Mouse (Mus musculus) CH12.LX (cell line): ENCODE results near the gene Tmem30b. TPM values are rescaled to one million over a fixed set of nuclear protein-coding genes. Genes with fewer than 3 reads are reported as not detected.

Experiments used
- CHD2 ChIP-seq: IDR thresholded peaks from 2 replicates; pipeline ENCODE4 v1.6.1; 2011; ENCODE audit warnings: low read length, improper control_type of control experiment
- HCFC1 ChIP-seq: IDR thresholded peaks from 2 replicates; pipeline ENCODE4 v1.6.1; 2012; ENCODE audit warnings: low read depth, mild to moderate bottlenecking, inconsistent platforms, low read length, improper control_type of control experiment
- JUN ChIP-seq: IDR thresholded peaks from 2 replicates; pipeline ENCODE4 v1.6.1; 2011; ENCODE audit warnings: low read depth, mild to moderate bottlenecking, low read length, improper control_type of control experiment, moderate library complexity; ENCODE audit not compliant: insufficient read depth
- MAX ChIP-seq: IDR thresholded peaks from 2 replicates; pipeline ENCODE4 v1.6.1; 2011; ENCODE audit warnings: low read length, improper control_type of control experiment
- MXI1 ChIP-seq: IDR thresholded peaks from 2 replicates; pipeline ENCODE4 v1.6.1; 2011; ENCODE audit warnings: mild to moderate bottlenecking, low read depth, low read length, improper control_type of control experiment
- MYC ChIP-seq: IDR thresholded peaks from 2 replicates; pipeline ENCODE4 v1.6.1; 2011; ENCODE audit warnings: low read depth, mild to moderate bottlenecking, improper control_type of control experiment, low read length
- NRF1 ChIP-seq: IDR thresholded peaks from 2 replicates; pipeline ENCODE4 v1.6.1; 2014; ENCODE audit warnings: low read depth, mild to moderate bottlenecking, inconsistent platforms, low read length, improper control_type of control experiment, moderate library complexity
- PAX5 ChIP-seq: IDR thresholded peaks from 2 replicates; pipeline ENCODE4 v1.6.1; 2012; ENCODE audit warnings: low read length, inconsistent platforms, mixed read lengths
- POLR2A ChIP-seq: IDR thresholded peaks from 2 replicates; pipeline ENCODE4 v1.6.1; 2011; ENCODE audit warnings: low read depth, mild to moderate bottlenecking, improper control_type of control experiment, low read length
- POLR2AphosphoS2 ChIP-seq: IDR thresholded peaks from 2 replicates; pipeline ENCODE4 v1.6.1; 2011; ENCODE audit warnings: low read depth, low read length, improper control_type of control experiment
- RAD21 ChIP-seq: IDR thresholded peaks from 2 replicates; pipeline ENCODE4 v1.6.1; 2011; ENCODE audit warnings: low read depth, mild to moderate bottlenecking, low read length, improper control_type of control experiment, moderate library complexity
- RCOR1 ChIP-seq: conservative IDR thresholded peaks from 2 replicates; pipeline ENCODE4 v1.6.1; 2012; ENCODE audit warnings: low read depth, mild to moderate bottlenecking, inconsistent platforms, low read length, improper control_type of control experiment
- SMC3 ChIP-seq: IDR thresholded peaks from 2 replicates; pipeline ENCODE4 v1.6.1; 2011; ENCODE audit warnings: low read depth, low read length, improper control_type of control experiment
- UBTF ChIP-seq: IDR thresholded peaks from 2 replicates; pipeline ENCODE4 v1.6.1; 2012; ENCODE audit warnings: low read depth, mild to moderate bottlenecking, inconsistent platforms, low read length, improper control_type of control experiment, moderate library complexity
- USF1 ChIP-seq: IDR thresholded peaks from 2 replicates; pipeline ENCODE4 v1.6.1; 2014; ENCODE audit warnings: low read depth, mild to moderate bottlenecking, inconsistent platforms, low read length, improper control_type of control experiment
- ZC3H11A ChIP-seq: IDR thresholded peaks from 2 replicates; pipeline ENCODE4 v1.6.1; 2012; ENCODE audit warnings: low read depth, mild to moderate bottlenecking, inconsistent platforms, low read length, improper control_type of control experiment
- ZNF384 ChIP-seq: IDR thresholded peaks from 2 replicates; pipeline ENCODE4 v1.6.1; 2012; ENCODE audit warnings: low read depth, low read length, improper control_type of control experiment, inconsistent platforms
- polyA plus RNA-seq: library from polyadenylated mRNA; unstranded; fragments of >175 nt; gene quantifications from 2 replicates; pipeline ENCODE4 v1.2.1, GENCODE M21; 2012; ENCODE audit warnings: low read depth; ENCODE audit not compliant: insufficient read length
- total RNA-seq, 2 experiments: library from RNA; depleted of rRNA; stranded (reverse); fragments of 300-350 nt in 1 of 2; fragments of >200 nt in 1 of 2; gene quantifications; 2 replicates each; pipeline ENCODE4 v1.2.3; 2012 to 2014

Gene Tmem30b
- total and polyA plus RNA-seq, 3 experiments = not detected

GRCm38 (mm10) chr12:73493929-73494530, 52.2 kb downstream of the Tmem30b start (continued):
- peak; percentile 94 for TF ChIP-seq MAX
- no peak for TF ChIP-seq PAX5
- no peak for TF ChIP-seq USF1
- TF ChIP-seq ZNF384 = peak; percentile 58
- TF ChIP-seq MXI1 = peak; percentile 60; the same call in 1 of the 2 replicates
- TF ChIP-seq HCFC1 = no peak
- TF ChIP-seq UBTF = no peak
- no peak for TF ChIP-seq SMC3
- TF ChIP-seq CHD2 = peak; percentile 38; the same call in 1 of the 2 replicates
- no peak for TF ChIP-seq RCOR1
- peak; percentile 83 for TF ChIP-seq MYC
- TF ChIP-seq POLR2A = no peak
- no peak for TF ChIP-seq POLR2AphosphoS2
- TF ChIP-seq NRF1 = no peak
- no peak for TF ChIP-seq RAD21
- TF ChIP-seq JUN = no peak
- TF ChIP-seq ZC3H11A = no peak

Other genes with a start within 250 kb of the Tmem30b start
- 0.55 and 0.76 TPM in 2 replicates for gene Prkch, start 38.4 kb upstream of the Tmem30b start, total RNA-seq (2012; rRNA removed)
- 1.8 and 2.2 TPM in 2 replicates for gene Prkch, start 38.4 kb upstream of the Tmem30b start, total RNA-seq (2014; rRNA removed)
- gene Prkch, start 38.4 kb upstream of the Tmem30b start, polyA plus RNA-seq = 2.3 and 2.4 TPM in 2 replicates